Mouse (Mus musculus) CH12.LX (cell line): Measurements from ENCODE around the gene Sem1. TPM values are rescaled to one million over a fixed set of nuclear protein-coding genes. Genes with fewer than 3 reads are reported as not detected.

Experiments used
- DNase-seq: peaks from one replicate; pipeline ENCODE4 v3.0.0-alpha.2; 2013; ENCODE audit errors: extremely low read depth
- H3K27ac ChIP-seq: 2 replicates; pipeline ENCODE4 v1.5.1; 2012; ENCODE audit warnings: low read depth, mild to moderate bottlenecking, control low read depth, moderate library complexity; ENCODE audit not compliant: insufficient read depth
- H3K27me3 ChIP-seq: replicated peaks from 2 replicates; pipeline ENCODE3; 2012; ENCODE audit warnings: inconsistent platforms
- H3K36me3 ChIP-seq, 2 experiments: replicated peaks in 1 of 2; 2 replicates each; pipeline versions ENCODE3 to v1.6.1; 2012; ENCODE audit warnings: inconsistent platforms in 1 of 2, low read length in 1 of 2, mild to moderate bottlenecking in 1 of 2, mixed read lengths in 1 of 2, moderate library complexity in 1 of 2; ENCODE audit not compliant: control insufficient read depth in 1 of 2, insufficient read depth in 1 of 2
- H3K4me1 ChIP-seq, 2 experiments: 2 replicates each; pipeline ENCODE4 v1.6.1; 2012; ENCODE audit warnings: inconsistent platforms in 1 of 2, moderate library complexity in 1 of 2; ENCODE audit not compliant: insufficient read depth in 2 of 2, control insufficient read depth in 1 of 2
- H3K4me2 ChIP-seq: 2 replicates; pipeline ENCODE4 v1.6.1; 2012; ENCODE audit warnings: low read depth, mild to moderate bottlenecking, control low read depth; ENCODE audit not compliant: poor library complexity, insufficient read depth, severe bottlenecking
- H3K4me3 ChIP-seq, 3 experiments: fragments of 150-350 bp in 1 of 3; sonication (generic) in 1 of 3; replicated peaks in 1 of 3; 2 replicates each; pipeline versions ENCODE3 to v1.5.1; 2011 to 2012; ENCODE audit warnings: low read depth in 2 of 3, low read length in 2 of 3, mild to moderate bottlenecking in 2 of 3, moderate library complexity in 2 of 3, control low read depth in 1 of 3, improper control_type of control experiment in 1 of 3, inconsistent platforms in 1 of 3, mixed read lengths in 1 of 3; ENCODE audit not compliant: poor library complexity in 1 of 3
- H3K79me2 ChIP-seq: replicated peaks from 2 replicates; pipeline ENCODE4 v1.6.1; 2012; ENCODE audit warnings: mild to moderate bottlenecking, moderate library complexity; ENCODE audit not compliant: control insufficient read depth, poor library complexity, insufficient read depth, severe bottlenecking; ENCODE audit errors: extremely low read depth
- H3K9ac ChIP-seq: 2 replicates; pipeline ENCODE4 v1.6.1; 2012; ENCODE audit warnings: low read depth, mild to moderate bottlenecking, control low read depth, moderate library complexity; ENCODE audit not compliant: insufficient read depth
- H3K9me3 ChIP-seq: replicated peaks from 2 replicates; pipeline ENCODE3; 2012; ENCODE audit warnings: low read length, inconsistent platforms, mixed read lengths
- BHLHE40 ChIP-seq: IDR thresholded peaks from 2 replicates; pipeline ENCODE4 v1.6.1; 2011; ENCODE audit warnings: mild to moderate bottlenecking, low read depth, low read length, improper control_type of control experiment
- E2F4 ChIP-seq: IDR thresholded peaks from 2 replicates; pipeline ENCODE4 v1.6.1; 2011; ENCODE audit warnings: low read depth, low read length, improper control_type of control experiment; ENCODE audit not compliant: insufficient replicate concordance
- GABPA ChIP-seq: IDR thresholded peaks from 2 replicates; pipeline ENCODE4 v1.6.1; 2012; ENCODE audit warnings: low read depth, low read length, improper control_type of control experiment, inconsistent platforms; ENCODE audit not compliant: insufficient replicate concordance
- JUND ChIP-seq: conservative IDR thresholded peaks from 2 replicates; pipeline ENCODE4 v1.6.1; 2011; ENCODE audit warnings: low read depth, low read length, improper control_type of control experiment
- KAT2A ChIP-seq: IDR thresholded peaks from 2 replicates; pipeline ENCODE4 v1.6.1; 2012; ENCODE audit warnings: low read length, improper control_type of control experiment, inconsistent platforms; ENCODE audit not compliant: insufficient replicate concordance
- MAFK ChIP-seq: IDR thresholded peaks from 2 replicates; pipeline ENCODE4 v1.6.1; 2011; ENCODE audit warnings: low read length, improper control_type of control experiment; ENCODE audit not compliant: insufficient replicate concordance
- MEF2A ChIP-seq: IDR thresholded peaks from 2 replicates; pipeline ENCODE4 v1.6.1; 2014; ENCODE audit warnings: low read depth, mild to moderate bottlenecking, inconsistent platforms, low read length, improper control_type of control experiment, borderline replicate concordance
- NELFE ChIP-seq: IDR thresholded peaks from 2 replicates; pipeline ENCODE4 v1.6.1; 2011; ENCODE audit warnings: low read depth, low read length, improper control_type of control experiment
- POLR2A ChIP-seq: IDR thresholded peaks from 2 replicates; pipeline ENCODE4 v1.6.1; 2011; ENCODE audit warnings: low read depth, mild to moderate bottlenecking, improper control_type of control experiment, low read length
- POLR2AphosphoS2 ChIP-seq: IDR thresholded peaks from 2 replicates; pipeline ENCODE4 v1.6.1; 2011; ENCODE audit warnings: low read depth, low read length, improper control_type of control experiment
- RCOR1 ChIP-seq: conservative IDR thresholded peaks from 2 replicates; pipeline ENCODE4 v1.6.1; 2012; ENCODE audit warnings: low read depth, mild to moderate bottlenecking, inconsistent platforms, low read length, improper control_type of control experiment
- SIN3A ChIP-seq: IDR thresholded peaks from 2 replicates; pipeline ENCODE4 v1.6.1; 2012; ENCODE audit warnings: low read length, improper control_type of control experiment, inconsistent platforms
- SMC3 ChIP-seq: IDR thresholded peaks from 2 replicates; pipeline ENCODE4 v1.6.1; 2011; ENCODE audit warnings: low read depth, low read length, improper control_type of control experiment
- UBTF ChIP-seq: IDR thresholded peaks from 2 replicates; pipeline ENCODE4 v1.6.1; 2012; ENCODE audit warnings: low read depth, mild to moderate bottlenecking, inconsistent platforms, low read length, improper control_type of control experiment, moderate library complexity
- ZC3H11A ChIP-seq: IDR thresholded peaks from 2 replicates; pipeline ENCODE4 v1.6.1; 2012; ENCODE audit warnings: low read depth, mild to moderate bottlenecking, inconsistent platforms, low read length, improper control_type of control experiment
- ZMIZ1 ChIP-seq: IDR thresholded peaks from 2 replicates; pipeline ENCODE4 v1.6.1; 2012; ENCODE audit warnings: low read depth, mild to moderate bottlenecking, inconsistent platforms, low read length, improper control_type of control experiment
- ZNF384 ChIP-seq: IDR thresholded peaks from 2 replicates; pipeline ENCODE4 v1.6.1; 2012; ENCODE audit warnings: low read depth, low read length, improper control_type of control experiment, inconsistent platforms
- dilution Hi-C: fragments of 300-500 bp; cut with MboI; formaldehyde crosslinking; loops from 2 replicates; pipeline ENCODE4 v1.14.3; 2020; ENCODE audit warnings: low sequenced_read_pairs; ENCODE audit not compliant: extremely low pct_unique_long_range_greater_than_20kb, extremely low pct_ligation_motif_present
- in situ Hi-C: fragments of 300-500 bp; cut with MboI; formaldehyde crosslinking; loops from 3 replicates; pipeline ENCODE4 v1.14.3; 2019; ENCODE audit warnings: low sequenced_read_pairs, low pct_ligation_motif_present, low pct_unique_long_range_greater_than_20kb, mixed read lengths
- polyA plus RNA-seq: library from polyadenylated mRNA; unstranded; fragments of >175 nt; gene quantifications from 2 replicates; pipeline ENCODE4 v1.2.1, GENCODE M21; 2012; ENCODE audit warnings: low read depth; ENCODE audit not compliant: insufficient read length
- total RNA-seq, 2 experiments: library from RNA; depleted of rRNA; stranded (reverse); fragments of 300-350 nt in 1 of 2; fragments of >200 nt in 1 of 2; gene quantifications; 2 replicates each; pipeline ENCODE4 v1.2.3; 2012 to 2014

The Sem1 gene
- total and polyA plus RNA-seq, 3 experiments, result 149 to 195 (median 163) TPM

DNA sequence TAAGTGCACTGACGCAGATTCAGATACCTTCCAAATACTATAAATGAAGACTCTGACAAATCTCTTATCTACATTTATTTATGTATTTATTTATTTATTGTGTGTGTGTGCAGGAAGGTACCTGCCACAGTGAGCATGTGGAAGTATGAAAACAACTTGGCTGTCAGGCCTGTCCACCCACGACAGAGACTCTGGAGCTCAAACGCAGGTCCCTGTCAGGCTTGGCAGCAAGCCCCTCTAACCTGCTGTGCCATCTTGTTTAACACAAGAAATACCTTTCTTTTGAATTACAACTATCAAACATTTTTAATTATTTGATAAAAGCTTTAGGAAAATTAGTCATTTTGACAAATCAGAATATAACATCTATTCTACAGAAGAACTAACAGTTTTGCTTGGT is 10.0 kb downstream of the Sem1 start:
- TF ChIP-seq BHLHE40, result no peak
- TF ChIP-seq, all 38 proteins: peak for 0
- Histone ChIP-seq H3K9me3 (no peaks in the 10 kb centered on the region), H3K79me2 (peaks cover 35% of the 10 kb centered on the region), H3K27ac (no peak overlapping the region), H3K4me1 (no peaks in the 10 kb centered on the region), H3K4me3 (no peak overlapping the region), H3K36me3 (peaks cover 0 to 24% of the 10 kb centered on the region in 2 experiments), H3K9ac (no peak overlapping the region), H3K4me2 (no peak overlapping the region), H3K27me3 (no peaks in the 10 kb centered on the region)
- no peak for DNase-seq
- dilution Hi-C loops (no loop called here), in situ Hi-C loops (no loop called here)

- peaks cover 26% of the 10 kb centered on the region for H3K79me2 ChIP-seq
- H3K4me3 ChIP-seq, result no peak overlapping the region
These were observed 14.8 kb downstream of the Sem1 start for GRCm38 (mm10) chr6:6563691-6564090.

GRCm38 (mm10) chr6:6562716-6563115 is 15.7 kb downstream of the Sem1 start:
- H3K4me1 ChIP-seq, result peaks cover 0 to 3% of the 10 kb centered on the region in 2 experiments; a peak in 2 of 4 replicates
- in situ Hi-C loops (no loop called here), dilution Hi-C loops (no loop called here)
- no peak overlapping the region for H3K4me3 ChIP-seq
- TF ChIP-seq SIN3A (no peak), MAFK (no peak), SMC3 (no peak), E2F4 (no peak), POLR2A (no peak), ZMIZ1 (no peak), UBTF (no peak), MEF2A (no peak), ZNF384 (no peak), BHLHE40 (no peak), KAT2A (no peak), JUND (no peak), GABPA (no peak)
- no peak overlapping the region for H3K4me2 ChIP-seq
- no peak for DNase-seq
- no peaks in the 10 kb centered on the region for H3K27me3 ChIP-seq
- peaks cover 5 to 39% of the 10 kb centered on the region in 2 experiments for H3K36me3 ChIP-seq
- peaks cover 24% of the 10 kb centered on the region for H3K79me2 ChIP-seq
- no peak overlapping the region for H3K27ac ChIP-seq
- no peak overlapping the region for H3K9ac ChIP-seq
- H3K9me3 ChIP-seq, result no peaks in the 10 kb centered on the region

More at GRCm38 (mm10) chr6:6563691-6564090, 14.8 kb downstream of the Sem1 start:
- no peak for DNase-seq
- no peaks in the 10 kb centered on the region for H3K9me3 ChIP-seq
- peaks cover 0 to 3% of the 10 kb centered on the region in 2 experiments; a peak in 2 of 4 replicates for H3K4me1 ChIP-seq
- H3K9ac ChIP-seq, result no peak overlapping the region
- no peak overlapping the region for H3K27ac ChIP-seq
- H3K27me3 ChIP-seq, result no peaks in the 10 kb centered on the region
- dilution Hi-C loops, result no loop called here
- H3K4me2 ChIP-seq, result no peak overlapping the region
- peaks cover 5 to 36% of the 10 kb centered on the region in 2 experiments for H3K36me3 ChIP-seq
- in situ Hi-C loops, result no loop called here
- TF ChIP-seq NELFE, result no peak
- no peak for TF ChIP-seq ZC3H11A
- TF ChIP-seq BHLHE40, result no peak
- no peak for TF ChIP-seq RCOR1
- no peak for TF ChIP-seq POLR2AphosphoS2
